Comparison of ENCODE assay signal across 16 mouse cellular contexts in genomic region chr7:119898247-119898856, GRCm38 (mm10).
"Had no signal": no experiment of that assay in that cellular context is flagged by ENCODE, and none has a peak within 500 bp of the region (broad histone marks: within the 10 kb centered on the region; RNA-seq: fewer than 3 reads in every experiment).

No protein-coding gene starts in this region.

- H3K36me3 ChIP-seq: limb, embryonic 13.5 days; midbrain, embryonic 10.5 days; neural tube, embryonic 15.5 days; stomach, embryonic 15.5 days had no signal

- H3K27ac ChIP-seq: limb, embryonic 13.5 days; liver, embryonic 14.5 days; midbrain, embryonic 10.5 days; neural tube, embryonic 15.5 days; stomach, embryonic 15.5 days had no signal

- H3K4me3 ChIP-seq: limb, embryonic 13.5 days; midbrain, embryonic 10.5 days; myocyte; neural tube, embryonic 15.5 days; stomach, embryonic 15.5 days had no signal

- H3K27me3 ChIP-seq: limb, embryonic 13.5 days; neural tube, embryonic 15.5 days; stomach, embryonic 15.5 days had no signal

- H3K4me1 ChIP-seq: stomach, embryonic 15.5 days had no signal

- DNase-seq: kidney, postnatal 10 days; layer of hippocampus, adult 9-11 months; layer of hippocampus, postnatal 36 days; left cerebral cortex, postnatal 4 days; lung, adult 18-20 months; midbrain, embryonic 14.5 days; right cerebral cortex, adult 18-20 months; right cerebral cortex, postnatal 4 days; spleen, adult 18-20 months; thymus, postnatal 36 days had no signal

- H3K9me3 ChIP-seq: limb, embryonic 13.5 days; midbrain, embryonic 10.5 days; neural tube, embryonic 15.5 days; stomach, embryonic 15.5 days had no signal
